Mouse (Mus musculus): Measurements from ENCODE around the gene Slc25a5. TPM values are rescaled to one million over a fixed set of nuclear protein-coding genes. Genes with fewer than 3 reads are reported as not detected.

The Slc25a5 gene
- polyA plus RNA-seq, 1 experiment from 2014 or later, result 588 TPM

GRCm38 (mm10) chrX:36760946-36761635 is 34.4 kb upstream of the Slc25a5 start:
- WGBS, result 53% methylated on average over 6 of the region's 6 CpGs
- no peak overlapping the region for H3K4me2 ChIP-seq (ENCODE audit: low read depth, low read length)
- no peak overlapping the region for H3K4me3 ChIP-seq (ENCODE audit: low read depth, low read length)
- peak; percentile 50 for DNase-seq (ENCODE audit: low spot score)
- H3K9me3 ChIP-seq (ENCODE audit: control insufficient read depth, low read length), result no peaks in the 10 kb centered on the region
- ATAC-seq (ENCODE audit: low read depth), result no peak
- no peaks in the 10 kb centered on the region for H3K4me1 ChIP-seq (ENCODE audit: control insufficient read depth, insufficient read depth, low read length)
- H3K36me3 ChIP-seq (ENCODE audit: control insufficient read depth, insufficient read depth, low read length), result no peaks in the 10 kb centered on the region
- H3K27ac ChIP-seq (replicated peaks; ENCODE audit: low read depth, low read length), result no peak overlapping the region
- no peaks in the 10 kb centered on the region for H3K27me3 ChIP-seq (replicated peaks; ENCODE audit: control insufficient read depth, insufficient read depth, low read length)
- no peak overlapping the region for H3K9ac ChIP-seq (ENCODE audit: low read depth, low read length)

- Histone ChIP-seq H3K36me3 (ENCODE audit: control insufficient read depth, insufficient read depth, low read length) (no peaks in the 10 kb centered on the region), H3K9ac (ENCODE audit: low read depth, low read length) (no peak overlapping the region), H3K9me3 (ENCODE audit: control insufficient read depth, low read length) (no peaks in the 10 kb centered on the region)
These were observed 33.2 kb upstream of the Slc25a5 start for GRCm38 (mm10) chrX:36762289-36762688.

GRCm38 (mm10) chrX:36762894-36763293 is 32.6 kb upstream of the Slc25a5 start:
- Histone ChIP-seq H3K9ac (ENCODE audit: low read depth, low read length) (no peak overlapping the region), H3K4me3 (ENCODE audit: low read depth, low read length) (no peak overlapping the region), H3K4me2 (ENCODE audit: low read depth, low read length) (no peak overlapping the region), H3K36me3 (ENCODE audit: control insufficient read depth, insufficient read depth, low read length) (no peaks in the 10 kb centered on the region), H3K27ac (replicated peaks; ENCODE audit: low read depth, low read length) (no peak overlapping the region), H3K27me3 (replicated peaks; ENCODE audit: control insufficient read depth, insufficient read depth, low read length) (no peaks in the 10 kb centered on the region), H3K4me1 (ENCODE audit: control insufficient read depth, insufficient read depth, low read length) (no peaks in the 10 kb centered on the region), H3K9me3 (ENCODE audit: control insufficient read depth, low read length) (no peaks in the 10 kb centered on the region)
- ATAC-seq (ENCODE audit: low read depth) (no peak), DNase-seq (ENCODE audit: low spot score) (no peak)
- 64% methylated on average over 4 of the region's 4 CpGs for WGBS

More at GRCm38 (mm10) chrX:36762289-36762688, 33.2 kb upstream of the Slc25a5 start:
- WGBS, result 80% methylated on average over 4 of the region's 5 CpGs
- no peak overlapping the region for H3K27ac ChIP-seq (replicated peaks; ENCODE audit: low read depth, low read length)
- ATAC-seq (ENCODE audit: low read depth), result no peak
- H3K4me2 ChIP-seq (ENCODE audit: low read depth, low read length), result no peak overlapping the region
- no peak for DNase-seq (ENCODE audit: low spot score)
- no peaks in the 10 kb centered on the region for H3K27me3 ChIP-seq (replicated peaks; ENCODE audit: control insufficient read depth, insufficient read depth, low read length)
- H3K4me3 ChIP-seq (ENCODE audit: low read depth, low read length), result no peak overlapping the region
- H3K4me1 ChIP-seq (ENCODE audit: control insufficient read depth, insufficient read depth, low read length), result no peaks in the 10 kb centered on the region

- ATAC-seq (ENCODE audit: low read depth) (no peak), DNase-seq (ENCODE audit: low spot score) (no peak)
- Histone ChIP-seq H3K27me3 (replicated peaks; ENCODE audit: control insufficient read depth, insufficient read depth, low read length) (no peaks in the 10 kb centered on the region), H3K4me1 (ENCODE audit: control insufficient read depth, insufficient read depth, low read length) (no peaks in the 10 kb centered on the region), H3K9me3 (ENCODE audit: control insufficient read depth, low read length) (no peaks in the 10 kb centered on the region), H3K4me3 (ENCODE audit: low read depth, low read length) (no peak overlapping the region), H3K27ac (replicated peaks; ENCODE audit: low read depth, low read length) (no peak overlapping the region), H3K4me2 (ENCODE audit: low read depth, low read length) (no peak overlapping the region), H3K9ac (ENCODE audit: low read depth, low read length) (no peak overlapping the region), H3K36me3 (ENCODE audit: control insufficient read depth, insufficient read depth, low read length) (no peaks in the 10 kb centered on the region)
- 42% methylated on average over 11 of the region's 11 CpGs for WGBS
These were observed 32.0 kb upstream of the Slc25a5 start for GRCm38 (mm10) chrX:36763298-36763933.

GRCm38 (mm10) chrX:36763934-36764317 is 31.5 kb upstream of the Slc25a5 start:
- Histone ChIP-seq H3K4me3 (ENCODE audit: low read depth, low read length) (no peak overlapping the region), H3K27ac (replicated peaks; ENCODE audit: low read depth, low read length) (no peak overlapping the region), H3K36me3 (ENCODE audit: control insufficient read depth, insufficient read depth, low read length) (no peaks in the 10 kb centered on the region), H3K27me3 (replicated peaks; ENCODE audit: control insufficient read depth, insufficient read depth, low read length) (no peaks in the 10 kb centered on the region), H3K4me1 (ENCODE audit: control insufficient read depth, insufficient read depth, low read length) (no peaks in the 10 kb centered on the region), H3K9ac (ENCODE audit: low read depth, low read length) (no peak overlapping the region), H3K4me2 (ENCODE audit: low read depth, low read length) (no peak overlapping the region), H3K9me3 (ENCODE audit: control insufficient read depth, low read length) (no peaks in the 10 kb centered on the region)
- no peak for ATAC-seq (ENCODE audit: low read depth)
- 33% methylated on average over 2 of the region's 2 CpGs for WGBS
- DNase-seq (ENCODE audit: low spot score), result no peak

- H3K4me3 ChIP-seq (ENCODE audit: low read depth, low read length), result no peak overlapping the region
- DNase-seq (ENCODE audit: low spot score) (no peak), ATAC-seq (ENCODE audit: low read depth) (no peak)
- no peak overlapping the region for H3K4me2 ChIP-seq (ENCODE audit: low read depth, low read length)
- H3K4me1 ChIP-seq (ENCODE audit: control insufficient read depth, insufficient read depth, low read length), result no peaks in the 10 kb centered on the region
- no peak overlapping the region for H3K27ac ChIP-seq (replicated peaks; ENCODE audit: low read depth, low read length)
- no peaks in the 10 kb centered on the region for H3K36me3 ChIP-seq (ENCODE audit: control insufficient read depth, insufficient read depth, low read length)
- H3K27me3 ChIP-seq (replicated peaks; ENCODE audit: control insufficient read depth, insufficient read depth, low read length), result no peaks in the 10 kb centered on the region
- H3K9me3 ChIP-seq (ENCODE audit: control insufficient read depth, low read length), result no peaks in the 10 kb centered on the region
- H3K9ac ChIP-seq (ENCODE audit: low read depth, low read length), result no peak overlapping the region
- WGBS, result 60% methylated on average over 5 of the region's 5 CpGs
These were observed 28.1 kb upstream of the Slc25a5 start for GRCm38 (mm10) chrX:36767386-36767785.

- WGBS, result 77% methylated on average over 6 of the region's 6 CpGs
- H3K36me3 ChIP-seq (ENCODE audit: control insufficient read depth, insufficient read depth, low read length), result no peaks in the 10 kb centered on the region
- H3K27me3 ChIP-seq (replicated peaks; ENCODE audit: control insufficient read depth, insufficient read depth, low read length), result no peaks in the 10 kb centered on the region
- H3K4me3 ChIP-seq (ENCODE audit: low read depth, low read length), result no peak overlapping the region
- H3K9me3 ChIP-seq (ENCODE audit: control insufficient read depth, low read length), result no peaks in the 10 kb centered on the region
- H3K4me2 ChIP-seq (ENCODE audit: low read depth, low read length), result no peak overlapping the region
- H3K9ac ChIP-seq (ENCODE audit: low read depth, low read length), result no peak overlapping the region
- H3K4me1 ChIP-seq (ENCODE audit: control insufficient read depth, insufficient read depth, low read length), result no peaks in the 10 kb centered on the region
- DNase-seq (ENCODE audit: low spot score) (no peak), ATAC-seq (ENCODE audit: low read depth) (no peak)
- no peak overlapping the region for H3K27ac ChIP-seq (replicated peaks; ENCODE audit: low read depth, low read length)
These were observed 22.9 kb upstream of the Slc25a5 start for GRCm38 (mm10) chrX:36772591-36772990.

- WGBS, result 82% methylated on average over 5 of the region's 5 CpGs
- no peak for ATAC-seq (ENCODE audit: low read depth)
- H3K4me3 ChIP-seq (ENCODE audit: low read depth, low read length), result no peak overlapping the region
These were observed 19.9 kb upstream of the Slc25a5 start for GRCm38 (mm10) chrX:36775520-36775919.

GRCm38 (mm10) chrX:36777694-36778093 is 17.8 kb upstream of the Slc25a5 start:
- H3K4me2 ChIP-seq (ENCODE audit: low read depth, low read length), result no peak overlapping the region
- no peaks in the 10 kb centered on the region for H3K36me3 ChIP-seq (ENCODE audit: control insufficient read depth, insufficient read depth, low read length)
- no peak overlapping the region for H3K27ac ChIP-seq (replicated peaks; ENCODE audit: low read depth, low read length)
- WGBS, result 51% methylated on average over 3 of the region's 4 CpGs
- H3K4me3 ChIP-seq (ENCODE audit: low read depth, low read length), result no peak overlapping the region
- H3K4me1 ChIP-seq (ENCODE audit: control insufficient read depth, insufficient read depth, low read length), result no peaks in the 10 kb centered on the region
- no peaks in the 10 kb centered on the region for H3K27me3 ChIP-seq (replicated peaks; ENCODE audit: control insufficient read depth, insufficient read depth, low read length)
- no peak overlapping the region for H3K9ac ChIP-seq (ENCODE audit: low read depth, low read length)
- DNase-seq (ENCODE audit: low spot score) (no peak), ATAC-seq (ENCODE audit: low read depth) (no peak)
- no peaks in the 10 kb centered on the region for H3K9me3 ChIP-seq (ENCODE audit: control insufficient read depth, low read length)

More at GRCm38 (mm10) chrX:36775520-36775919, 19.9 kb upstream of the Slc25a5 start:
- Histone ChIP-seq H3K9ac (ENCODE audit: low read depth, low read length) (no peak overlapping the region), H3K4me2 (ENCODE audit: low read depth, low read length) (no peak overlapping the region), H3K9me3 (ENCODE audit: control insufficient read depth, low read length) (no peaks in the 10 kb centered on the region), H3K27me3 (replicated peaks; ENCODE audit: control insufficient read depth, insufficient read depth, low read length) (no peaks in the 10 kb centered on the region), H3K4me1 (ENCODE audit: control insufficient read depth, insufficient read depth, low read length) (no peaks in the 10 kb centered on the region), H3K36me3 (ENCODE audit: control insufficient read depth, insufficient read depth, low read length) (no peaks in the 10 kb centered on the region), H3K27ac (replicated peaks; ENCODE audit: low read depth, low read length) (no peak overlapping the region)
- no peak for DNase-seq (ENCODE audit: low spot score)

Data from embryonic facial prominence, embryonic 14.5 days (tissue).